Mouse (Mus musculus): ENCODE measurements around the gene Gpa33. TPM values are rescaled to one million over a fixed set of nuclear protein-coding genes. Genes with fewer than 3 reads are reported as not detected.
"Not testable (repeated sequence)": the region's sequence is repeated elsewhere in the genome, so short reads cannot be mapped to it uniquely, and the experiment has no call there.

The Gpa33 gene
- polyA plus RNA-seq, 1 experiment from 2014 or later: not detected

GRCm38 (mm10) chr1:166138136-166138535 is 8.1 kb downstream of the Gpa33 start:
- no peaks in the 10 kb centered on the region for H3K27me3 ChIP-seq (replicated peaks)
- H3K36me3 ChIP-seq (replicated peaks): no peaks in the 10 kb centered on the region
- no peak for ATAC-seq (replicated peaks)
- H3K4me1 ChIP-seq: peaks cover 7% of the 10 kb centered on the region; the same call in 1 of the 2 replicates
- H3K27ac ChIP-seq: no peak overlapping the region
- no peaks in the 10 kb centered on the region for H3K9me3 ChIP-seq
- 78% methylated on average over 13 of the region's 13 CpGs for WGBS
- no peak overlapping the region for H3K4me2 ChIP-seq
- no peak overlapping the region for H3K4me3 ChIP-seq
- no peak overlapping the region for H3K9ac ChIP-seq

- H3K27me3 ChIP-seq (replicated peaks): no peaks in the 10 kb centered on the region
- WGBS: 67% methylated on average over 3 of the region's 3 CpGs
Measured at GRCm38 (mm10) chr1:166139113-166139512, 9.1 kb downstream of the Gpa33 start.

GRCm38 (mm10) chr1:166139620-166140184 is 9.7 kb downstream of the Gpa33 start:
- no peak overlapping the region for H3K4me3 ChIP-seq
- no peaks in the 10 kb centered on the region for H3K36me3 ChIP-seq (replicated peaks)
- no peak overlapping the region for H3K4me2 ChIP-seq
- WGBS: 35% methylated on average over 4 of the region's 4 CpGs
- no peaks in the 10 kb centered on the region for H3K9me3 ChIP-seq
- H3K27ac ChIP-seq: no peak overlapping the region
- ATAC-seq (replicated peaks): 0 out of 2 replicates have a peak, but pooled peaks have one; percentile 58
- peaks cover 7% of the 10 kb centered on the region; the same call in 1 of the 2 replicates for H3K4me1 ChIP-seq
- H3K9ac ChIP-seq: no peak overlapping the region
- H3K27me3 ChIP-seq (replicated peaks): no peaks in the 10 kb centered on the region

More at GRCm38 (mm10) chr1:166139113-166139512, 9.1 kb downstream of the Gpa33 start:
- H3K4me2 ChIP-seq: no peak overlapping the region
- no peak for ATAC-seq (replicated peaks)
- no peak overlapping the region for H3K27ac ChIP-seq
- H3K4me1 ChIP-seq: peaks cover 7% of the 10 kb centered on the region; the same call in 1 of the 2 replicates
- H3K4me3 ChIP-seq: no peak overlapping the region
- no peaks in the 10 kb centered on the region for H3K9me3 ChIP-seq
- H3K36me3 ChIP-seq (replicated peaks): no peaks in the 10 kb centered on the region
- no peak overlapping the region for H3K9ac ChIP-seq

GRCm38 (mm10) chr1:166141868-166142267 is 11.8 kb downstream of the Gpa33 start:
- not testable (repeated sequence) for H3K27me3 ChIP-seq (replicated peaks); H3K4me3 ChIP-seq; H3K4me2 ChIP-seq; H3K27ac ChIP-seq; H3K9ac ChIP-seq; ATAC-seq (replicated peaks); H3K4me1 ChIP-seq; H3K9me3 ChIP-seq; H3K36me3 ChIP-seq (replicated peaks)
- WGBS: 89% methylated on average over 9 of the region's 9 CpGs

GRCm38 (mm10) chr1:166142369-166142768 is 12.3 kb downstream of the Gpa33 start:
- Histone ChIP-seq H3K27me3 (replicated peaks) (no peaks in the 10 kb centered on the region), H3K4me1 (peaks cover 7% of the 10 kb centered on the region; the same call in 1 of the 2 replicates), H3K4me3 (no peak overlapping the region), H3K36me3 (replicated peaks) (no peaks in the 10 kb centered on the region), H3K9me3 (no peaks in the 10 kb centered on the region), H3K9ac (no peak overlapping the region), H3K4me2 (no peak overlapping the region), H3K27ac (no peak overlapping the region)
- ATAC-seq (replicated peaks): no peak
- 83% methylated on average over 6 of the region's 6 CpGs for WGBS

GRCm38 (mm10) chr1:166146626-166147025 is 16.6 kb downstream of the Gpa33 start:
- Histone ChIP-seq H3K36me3 (replicated peaks) (no peaks in the 10 kb centered on the region), H3K4me2 (no peak overlapping the region), H3K27ac (no peak overlapping the region), H3K9me3 (no peaks in the 10 kb centered on the region), H3K9ac (no peak overlapping the region), H3K4me3 (no peak overlapping the region), H3K27me3 (replicated peaks) (no peaks in the 10 kb centered on the region), H3K4me1 (0 out of 2 replicates have a peak, but pooled peaks cover 7% of the 10 kb centered on the region)
- no peak for ATAC-seq (replicated peaks)
- 88% methylated on average over 11 of the region's 11 CpGs for WGBS

GRCm38 (mm10) chr1:166147657-166148056 is 17.6 kb downstream of the Gpa33 start:
- WGBS: 67% methylated on average over 3 of the region's 3 CpGs
- no peak overlapping the region for H3K4me3 ChIP-seq
- no peak overlapping the region for H3K4me2 ChIP-seq
- H3K9ac ChIP-seq: no peak overlapping the region
- H3K4me1 ChIP-seq: 0 out of 2 replicates have a peak, but pooled peaks cover 7% of the 10 kb centered on the region
- H3K36me3 ChIP-seq (replicated peaks): no peaks in the 10 kb centered on the region
- H3K9me3 ChIP-seq: no peaks in the 10 kb centered on the region
- H3K27me3 ChIP-seq (replicated peaks): no peaks in the 10 kb centered on the region
- no peak for ATAC-seq (replicated peaks)
- no peak overlapping the region for H3K27ac ChIP-seq

- peaks cover 2% of the 10 kb centered on the region for H3K27me3 ChIP-seq (replicated peaks)
- no peak overlapping the region for H3K4me3 ChIP-seq
- no peak overlapping the region for H3K4me2 ChIP-seq
- no peaks in the 10 kb centered on the region for H3K36me3 ChIP-seq (replicated peaks)
- peaks cover 9% of the 10 kb centered on the region; the same call in 1 of the 2 replicates for H3K4me1 ChIP-seq
- no peak overlapping the region for H3K9ac ChIP-seq
- no peak for ATAC-seq (replicated peaks)
- no peak overlapping the region for H3K27ac ChIP-seq
- no peaks in the 10 kb centered on the region for H3K9me3 ChIP-seq
- WGBS: 87% methylated on average over 4 of the region's 4 CpGs
Measured at GRCm38 (mm10) chr1:166149441-166149840, 19.4 kb downstream of the Gpa33 start.

- H3K4me2 ChIP-seq: no peak overlapping the region
- no peak overlapping the region for H3K9ac ChIP-seq
- 80% methylated on average over 7 of the region's 7 CpGs for WGBS
- H3K36me3 ChIP-seq (replicated peaks): no peaks in the 10 kb centered on the region
- H3K9me3 ChIP-seq: no peaks in the 10 kb centered on the region
- ATAC-seq (replicated peaks): no peak
- H3K27ac ChIP-seq: no peak overlapping the region
- no peak overlapping the region for H3K4me3 ChIP-seq
- peaks cover 11% of the 10 kb centered on the region; the same call in 1 of the 2 replicates for H3K4me1 ChIP-seq
- peaks cover 8% of the 10 kb centered on the region for H3K27me3 ChIP-seq (replicated peaks)
Measured at GRCm38 (mm10) chr1:166150035-166150434, 20.0 kb downstream of the Gpa33 start.

GRCm38 (mm10) chr1:166151341-166151740 is 21.3 kb downstream of the Gpa33 start:
- ATAC-seq (replicated peaks): no peak
- Histone ChIP-seq H3K4me1 (peaks cover 11% of the 10 kb centered on the region; the same call in 1 of the 2 replicates), H3K4me3 (no peak overlapping the region), H3K9me3 (no peaks in the 10 kb centered on the region), H3K9ac (no peak overlapping the region), H3K36me3 (replicated peaks) (no peaks in the 10 kb centered on the region), H3K4me2 (no peak overlapping the region), H3K27me3 (replicated peaks) (peaks cover 16% of the 10 kb centered on the region), H3K27ac (no peak overlapping the region)
- WGBS: 35% methylated on average over 11 of the region's 11 CpGs

- Histone ChIP-seq H3K4me2 (no peak overlapping the region), H3K27me3 (replicated peaks) (peaks cover 16% of the 10 kb centered on the region), H3K27ac (no peak overlapping the region), H3K9me3 (no peaks in the 10 kb centered on the region), H3K4me3 (no peak overlapping the region), H3K4me1 (peaks cover 11% of the 10 kb centered on the region; the same call in 1 of the 2 replicates), H3K36me3 (replicated peaks) (no peaks in the 10 kb centered on the region), H3K9ac (no peak overlapping the region)
- 93% methylated on average over 10 of the region's 10 CpGs for WGBS
- ATAC-seq (replicated peaks): no peak
Measured at GRCm38 (mm10) chr1:166152034-166152433, 22.0 kb downstream of the Gpa33 start.

GRCm38 (mm10) chr1:166153351-166154120 is 23.5 kb downstream of the Gpa33 start:
- 12% methylated on average over 18 of the region's 18 CpGs for WGBS
- peaks cover 11% of the 10 kb centered on the region; the same call in 1 of the 2 replicates for H3K4me1 ChIP-seq
- H3K27me3 ChIP-seq (replicated peaks): peaks cover 16% of the 10 kb centered on the region
- H3K36me3 ChIP-seq (replicated peaks): no peaks in the 10 kb centered on the region
- ATAC-seq (replicated peaks): peak; percentile 55
- H3K9me3 ChIP-seq: no peaks in the 10 kb centered on the region
- no peak overlapping the region for H3K4me3 ChIP-seq
- no peak overlapping the region for H3K27ac ChIP-seq
- H3K9ac ChIP-seq: no peak overlapping the region
- 0 out of 2 replicates have a peak overlapping the region, but pooled peaks have one; percentile 22 for H3K4me2 ChIP-seq
